Mouse (Mus musculus): ENCODE measurements around the gene Bmpr1b.

- TF ChIP-seq CTCF (conservative IDR thresholded peaks at IDR 0.05 in 1 of 2, IDR thresholded peaks at IDR 0.05 in 1 of 2; ENCODE audit: low read depth in 2 of 2, low read length in 2 of 2) = no peak
- TF ChIP-seq HCFC1 (IDR thresholded peaks at IDR 0.05; ENCODE audit: low read depth, low read length) = no peak
- no peak for TF ChIP-seq E2F4 (IDR thresholded peaks at IDR 0.05; ENCODE audit: insufficient replicate concordance, low read depth, low read length)
- TF ChIP-seq RCOR1 (conservative IDR thresholded peaks at IDR 0.05; ENCODE audit: low read depth, low read length) = no peak
- no peak for TF ChIP-seq MAX (IDR thresholded peaks at IDR 0.05; ENCODE audit: low read length)
- TF ChIP-seq PAX5 (IDR thresholded peaks at IDR 0.05; ENCODE audit: low read length) = no peak
- no peak for TF ChIP-seq ZC3H11A (IDR thresholded peaks at IDR 0.05; ENCODE audit: low read depth, low read length)
- TF ChIP-seq MAZ (IDR thresholded peaks at IDR 0.05; ENCODE audit: low read depth, low read length) = no peak
- no peak for TF ChIP-seq ZKSCAN1 (IDR thresholded peaks at IDR 0.05; ENCODE audit: borderline replicate concordance, low read depth, low read length)
- TF ChIP-seq CHD2 (IDR thresholded peaks at IDR 0.05; ENCODE audit: low read length) = no peak
- TF ChIP-seq SMC3 (IDR thresholded peaks at IDR 0.05; ENCODE audit: low read depth, low read length) = no peak
These were observed 65.0 kb downstream of the Bmpr1b start for GRCm38 (mm10) chr3:142104027-142104805.

Measured in CH12.LX (cell line).